Mouse (Mus musculus): Measurements from ENCODE around the gene Col23a1.

DNA sequence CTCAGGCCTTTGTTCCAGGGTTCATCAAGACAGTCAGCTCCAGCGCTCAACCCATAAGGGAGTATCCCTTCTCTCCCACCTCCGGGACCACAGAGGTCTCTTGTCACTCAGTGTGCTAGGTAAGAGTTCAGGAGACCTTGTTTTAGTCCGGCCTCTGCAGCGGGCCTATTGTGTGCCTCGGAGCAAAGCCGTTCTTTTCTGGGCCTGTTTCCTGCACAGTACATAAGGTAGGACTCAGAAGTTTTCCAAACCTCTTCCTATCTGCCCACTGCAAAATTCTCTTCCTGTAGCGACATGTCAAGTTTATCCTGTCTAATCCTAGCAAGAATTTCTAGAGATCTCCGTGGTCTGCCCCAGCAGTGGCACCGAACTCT lies 294.3 kb downstream of the Col23a1 start:
- no peak for TF ChIP-seq E2F4 (IDR thresholded peaks at IDR 0.05; ENCODE audit: insufficient read depth)
- no peak for TF ChIP-seq SRF (IDR thresholded peaks at IDR 0.05; ENCODE audit: control insufficient read depth, insufficient read length, low read depth)

Measured in myocyte (in vitro differentiated cells).